Mouse (Mus musculus): ENCODE results near the gene Relch.
"Not testable (repeated sequence)": the region's sequence is repeated elsewhere in the genome, so short reads cannot be mapped to it uniquely, and the experiment has no call there.

Relch gene

GRCm38 (mm10) chr1:105663171-105663961, at the start of gene Relch, which contains the start of gene Pign:
Gene Relch (plus strand): TSS chr1:105663861.
Gene Pign (minus strand): TSS chr1:105663677.
- in situ Hi-C loops (cut with MboI, MseI), result loop anchor here (5.0 to 10.0 kb wide), 3 partner anchors 39 to 321 kb away; no protein-coding TSS in a partner anchor

- in situ Hi-C loops (cut with MboI, MseI), result loop anchor here in 1 of 2 experiments (5.0 kb wide), 1 partner anchor 643 kb away; no protein-coding TSS in a partner anchor
Measured at GRCm38 (mm10) chr1:105630481-105630880, 33.2 kb upstream of the Relch start.

GRCm38 (mm10) chr1:105644093-105644492, 19.6 kb upstream of the Relch start:
- in situ Hi-C loops (cut with MboI, MseI), result no loop called here

- in situ Hi-C loops (cut with MboI, MseI), result no loop called here
Measured at GRCm38 (mm10) chr1:105650650-105651049, 13.0 kb upstream of the Relch start.

GRCm38 (mm10) chr1:105653981-105654380, 9.7 kb upstream of the Relch start:
- in situ Hi-C loops (cut with MboI, MseI), result no loop called here

GRCm38 (mm10) chr1:105660015-105660414, 3.6 kb upstream of the Relch start:
- in situ Hi-C loops (cut with MboI, MseI), result loop anchor here (5.0 to 10.0 kb wide), 3 partner anchors 42 to 325 kb away; no protein-coding TSS in a partner anchor

- in situ Hi-C loops (cut with MboI, MseI), result loop anchor here (5.0 to 10.0 kb wide), 3 partner anchors 40 to 322 kb away; no protein-coding TSS in a partner anchor
Measured at GRCm38 (mm10) chr1:105662820-105663170, 866 bp upstream of the Relch start.

GRCm38 (mm10) chr1:105663962-105664812, 526 bp downstream of the Relch start:
- in situ Hi-C loops (cut with MboI, MseI), result loop anchor here (5.0 to 10.0 kb wide), 3 partner anchors 38 to 321 kb away; no protein-coding TSS in a partner anchor

- in situ Hi-C loops (cut with MboI, MseI), result loop anchor here (10.0 kb wide), 1 partner anchor 315 kb away; no protein-coding TSS in a partner anchor
Measured at GRCm38 (mm10) chr1:105669700-105670099, 6.0 kb downstream of the Relch start.

- in situ Hi-C loops (cut with MboI, MseI), result no loop called here
Measured at GRCm38 (mm10) chr1:105674763-105675162, 11.1 kb downstream of the Relch start.

GRCm38 (mm10) chr1:105680587-105680986, 16.9 kb downstream of the Relch start:
- in situ Hi-C loops (cut with MboI, MseI), result no loop called here

GRCm38 (mm10) chr1:105685501-105685900, 21.8 kb downstream of the Relch start:
- in situ Hi-C loops (cut with MboI, MseI), result no loop called here

GRCm38 (mm10) chr1:105695581-105695980, 31.9 kb downstream of the Relch start:
- in situ Hi-C loops (cut with MboI, MseI), result no loop called here

- in situ Hi-C loops (cut with MboI, MseI), result loop anchor here in 1 of 2 experiments (5.0 kb wide), 1 partner anchor 39 kb away; the partner anchor contains the start of genes Pign and Relch
Measured at GRCm38 (mm10) chr1:105700984-105701530, 37.4 kb downstream of the Relch start.

GRCm38 (mm10) chr1:105709415-105709814, 45.8 kb downstream of the Relch start:
- in situ Hi-C loops (cut with MboI, MseI), result no loop called here

- in situ Hi-C loops (cut with MboI, MseI), result loop anchor here in 1 of 2 experiments (5.0 kb wide), 1 partner anchor 49 kb away; the partner anchor contains the start of genes Pign and Relch
Measured at GRCm38 (mm10) chr1:105711227-105711626, 47.6 kb downstream of the Relch start.

- in situ Hi-C loops (cut with MboI, MseI), result loop anchor here in 1 of 2 experiments (5.0 kb wide), 1 partner anchor 51 kb away; the partner anchor contains the start of genes Pign and Relch
Measured at GRCm38 (mm10) chr1:105712822-105713221, 49.2 kb downstream of the Relch start.

GRCm38 (mm10) chr1:105718358-105718757, 54.7 kb downstream of the Relch start:
- in situ Hi-C loops (cut with MboI, MseI), result no loop called here

GRCm38 (mm10) chr1:105729246-105729645, 65.6 kb downstream of the Relch start:
- in situ Hi-C loops (cut with MboI, MseI), result not testable (repeated sequence)

GRCm38 (mm10) chr1:105735318-105735717, 71.7 kb downstream of the Relch start:
- in situ Hi-C loops (cut with MboI, MseI), result no loop called here

- in situ Hi-C loops (cut with MboI, MseI), result no loop called here
Measured at GRCm38 (mm10) chr1:105738334-105738733, 74.7 kb downstream of the Relch start.
